Mouse (Mus musculus) olfactory bulb, adult 2 months (tissue): Measurements from ENCODE around the gene Gm2115.

Experiments used
- CTCF ChIP-seq: fragments of 200-500 bp; IDR thresholded peaks from 2 replicates; pipeline ENCODE4 v1.5.1; 2012; ENCODE audit warnings: low read depth, mild to moderate bottlenecking, low read length, moderate library complexity; ENCODE audit not compliant: insufficient read depth
- POLR2A ChIP-seq: fragments of 200-500 bp; IDR thresholded peaks from 2 replicates; pipeline ENCODE4 v1.6.1; 2012; ENCODE audit warnings: mild to moderate bottlenecking, low read depth, low read length, moderate library complexity; ENCODE audit not compliant: insufficient read depth

DNA sequence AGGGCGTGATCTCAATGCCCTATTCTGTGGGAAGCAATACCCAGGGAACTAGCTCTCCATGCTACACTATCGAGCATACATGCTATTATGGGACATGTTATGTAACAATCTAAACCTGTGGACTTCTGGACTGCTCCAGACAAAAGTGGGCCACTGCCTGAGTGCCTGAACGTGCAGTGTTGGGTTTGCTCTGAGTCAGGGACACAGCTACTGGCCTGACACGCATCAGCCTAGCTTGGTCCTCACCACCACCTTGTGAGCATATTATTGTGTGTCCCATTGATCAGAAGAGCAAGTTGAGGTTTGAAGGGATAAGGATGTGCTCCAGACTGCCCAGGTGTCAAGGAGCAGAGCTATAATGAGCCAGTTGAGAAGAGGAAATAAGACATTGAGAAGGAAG lies 16.2 kb downstream of the Gm2115 start:
- TF ChIP-seq CTCF (no peak), POLR2A (no peak)
